Mouse (Mus musculus): ENCODE data around the gene Dnajc4. TPM values are rescaled to one million over a fixed set of nuclear protein-coding genes. Genes with fewer than 3 reads are reported as not detected.

Gene Dnajc4
- polyA plus RNA-seq, 1 experiment from 2014 or later: 23.3 TPM

GRCm38 (mm10) chr19:6972247-6972917, 20.0 kb downstream of the Dnajc4 start:
- Histone ChIP-seq H3K27me3 (replicated peaks; ENCODE audit: control insufficient read depth, insufficient read depth, low read length) (no peaks in the 10 kb centered on the region), H3K36me3 (ENCODE audit: control insufficient read depth, insufficient read depth, low read length) (peaks cover 9% of the 10 kb centered on the region), H3K9ac (ENCODE audit: low read length) (no peak overlapping the region), H3K27ac (ENCODE audit: low read depth) (peak overlapping the region; percentile 14; the same call in 1 of the 2 replicates), H3K4me2 (ENCODE audit: low read length) (no peak overlapping the region), H3K4me1 (replicated peaks; ENCODE audit: control insufficient read depth, insufficient read depth, low read length) (peaks cover 46% of the 10 kb centered on the region), H3K9me3 (ENCODE audit: control insufficient read depth, low read length) (no peaks in the 10 kb centered on the region), H3K4me3 (ENCODE audit: low read depth, low read length) (no peak overlapping the region)
- WGBS: 80% methylated on average over 13 of the region's 13 CpGs
- DNase-seq (ENCODE audit: low spot score): peak; percentile 52
- no peak for ATAC-seq (replicated peaks; ENCODE audit: low FRiP score, low TSS enrichment, low read depth)

GRCm38 (mm10) chr19:6971644-6972043, 20.7 kb downstream of the Dnajc4 start:
- DNase-seq (ENCODE audit: low spot score): peak; percentile 51
- Histone ChIP-seq H3K9ac (ENCODE audit: low read length) (no peak overlapping the region), H3K4me2 (ENCODE audit: low read length) (no peak overlapping the region), H3K4me1 (replicated peaks; ENCODE audit: control insufficient read depth, insufficient read depth, low read length) (peaks cover 46% of the 10 kb centered on the region), H3K27ac (ENCODE audit: low read depth) (0 out of 2 replicates have a peak overlapping the region, but pooled peaks have one; percentile 34), H3K36me3 (ENCODE audit: control insufficient read depth, insufficient read depth, low read length) (peaks cover 5% of the 10 kb centered on the region; the same call in 1 of the 2 replicates), H3K4me3 (ENCODE audit: low read depth, low read length) (no peak overlapping the region), H3K27me3 (replicated peaks; ENCODE audit: control insufficient read depth, insufficient read depth, low read length) (no peaks in the 10 kb centered on the region), H3K9me3 (ENCODE audit: control insufficient read depth, low read length) (no peaks in the 10 kb centered on the region)
- no peak for ATAC-seq (replicated peaks; ENCODE audit: low FRiP score, low TSS enrichment, low read depth)
- 20% methylated on average over 6 of the region's 6 CpGs for WGBS

GRCm38 (mm10) chr19:6970460-6971085, 21.8 kb downstream of the Dnajc4 start:
- peak overlapping the region; percentile 72; the same call in 1 of the 2 replicates for H3K4me3 ChIP-seq (ENCODE audit: low read depth, low read length)
- H3K27ac ChIP-seq (ENCODE audit: low read depth): peak overlapping the region; percentile 34; the same call in 1 of the 2 replicates
- peaks cover 12% of the 10 kb centered on the region for H3K36me3 ChIP-seq (ENCODE audit: control insufficient read depth, insufficient read depth, low read length)
- ATAC-seq (replicated peaks; ENCODE audit: low FRiP score, low TSS enrichment, low read depth): no peak
- H3K9ac ChIP-seq (ENCODE audit: low read length): peak overlapping the region; percentile 67; the same call in 1 of the 2 replicates
- peak overlapping the region; percentile 60 for H3K4me2 ChIP-seq (ENCODE audit: low read length)
- no peaks in the 10 kb centered on the region for H3K27me3 ChIP-seq (replicated peaks; ENCODE audit: control insufficient read depth, insufficient read depth, low read length)
- no peaks in the 10 kb centered on the region for H3K9me3 ChIP-seq (ENCODE audit: control insufficient read depth, low read length)
- WGBS: 22% methylated on average over 11 of the region's 11 CpGs
- no peak for DNase-seq (ENCODE audit: low spot score)
- peaks cover 38% of the 10 kb centered on the region for H3K4me1 ChIP-seq (replicated peaks; ENCODE audit: control insufficient read depth, insufficient read depth, low read length)

GRCm38 (mm10) chr19:6969665-6970381, 22.5 kb downstream of the Dnajc4 start:
- Histone ChIP-seq H3K36me3 (ENCODE audit: control insufficient read depth, insufficient read depth, low read length) (peaks cover 19% of the 10 kb centered on the region), H3K4me2 (ENCODE audit: low read length) (peak overlapping the region; percentile 60), H3K27me3 (replicated peaks; ENCODE audit: control insufficient read depth, insufficient read depth, low read length) (no peaks in the 10 kb centered on the region), H3K4me1 (replicated peaks; ENCODE audit: control insufficient read depth, insufficient read depth, low read length) (peaks cover 38% of the 10 kb centered on the region), H3K27ac (ENCODE audit: low read depth) (peak overlapping the region; percentile 69; the same call in 1 of the 2 replicates), H3K9me3 (ENCODE audit: control insufficient read depth, low read length) (no peaks in the 10 kb centered on the region), H3K9ac (ENCODE audit: low read length) (peak overlapping the region; percentile 67), H3K4me3 (ENCODE audit: low read depth, low read length) (peak overlapping the region; percentile 72)
- peak; percentile 64 for ATAC-seq (replicated peaks; ENCODE audit: low FRiP score, low TSS enrichment, low read depth)
- peak; percentile 92 for DNase-seq (ENCODE audit: low spot score)
- WGBS: 1% methylated on average over 54 of the region's 55 CpGs

- H3K4me1 ChIP-seq (replicated peaks; ENCODE audit: control insufficient read depth, insufficient read depth, low read length): peaks cover 38% of the 10 kb centered on the region
- ATAC-seq (replicated peaks; ENCODE audit: low FRiP score, low TSS enrichment, low read depth): no peak
- H3K27me3 ChIP-seq (replicated peaks; ENCODE audit: control insufficient read depth, insufficient read depth, low read length): no peaks in the 10 kb centered on the region
- peak overlapping the region; percentile 60 for H3K4me2 ChIP-seq (ENCODE audit: low read length)
- no peak for DNase-seq (ENCODE audit: low spot score)
- 2% methylated on average over 20 of the region's 20 CpGs for WGBS
- H3K9me3 ChIP-seq (ENCODE audit: control insufficient read depth, low read length): no peaks in the 10 kb centered on the region
- peak overlapping the region; percentile 72 for H3K4me3 ChIP-seq (ENCODE audit: low read depth, low read length)
- peak overlapping the region; percentile 69 for H3K27ac ChIP-seq (ENCODE audit: low read depth)
- H3K9ac ChIP-seq (ENCODE audit: low read length): peak overlapping the region; percentile 67
- H3K36me3 ChIP-seq (ENCODE audit: control insufficient read depth, insufficient read depth, low read length): peaks cover 25% of the 10 kb centered on the region
Observed at GRCm38 (mm10) chr19:6969291-6969664, 23.1 kb downstream of the Dnajc4 start.

GRCm38 (mm10) chr19:6968491-6969271, 23.7 kb downstream of the Dnajc4 start:
- H3K27ac ChIP-seq (ENCODE audit: low read depth): peak overlapping the region; percentile 69
- WGBS: 7% methylated on average over 15 of the region's 15 CpGs
- H3K4me2 ChIP-seq (ENCODE audit: low read length): peak overlapping the region; percentile 60
- H3K27me3 ChIP-seq (replicated peaks; ENCODE audit: control insufficient read depth, insufficient read depth, low read length): no peaks in the 10 kb centered on the region
- H3K36me3 ChIP-seq (ENCODE audit: control insufficient read depth, insufficient read depth, low read length): peaks cover 31% of the 10 kb centered on the region
- H3K9me3 ChIP-seq (ENCODE audit: control insufficient read depth, low read length): no peaks in the 10 kb centered on the region
- H3K9ac ChIP-seq (ENCODE audit: low read length): peak overlapping the region; percentile 67
- H3K4me3 ChIP-seq (ENCODE audit: low read depth, low read length): peak overlapping the region; percentile 72
- ATAC-seq (replicated peaks; ENCODE audit: low FRiP score, low TSS enrichment, low read depth) (peak; percentile 45), DNase-seq (ENCODE audit: low spot score) (peak; percentile 81)
- H3K4me1 ChIP-seq (replicated peaks; ENCODE audit: control insufficient read depth, insufficient read depth, low read length): peaks cover 38% of the 10 kb centered on the region

GRCm38 (mm10) chr19:6956461-6956860, 35.9 kb downstream of the Dnajc4 start:
- H3K4me2 ChIP-seq (ENCODE audit: low read length): no peak overlapping the region
- H3K9me3 ChIP-seq (ENCODE audit: control insufficient read depth, low read length): no peaks in the 10 kb centered on the region
- WGBS: 84% methylated on average over 10 of the region's 10 CpGs
- ATAC-seq (replicated peaks; ENCODE audit: low FRiP score, low TSS enrichment, low read depth) (no peak), DNase-seq (ENCODE audit: low spot score) (no peak)
- no peak overlapping the region for H3K27ac ChIP-seq (ENCODE audit: low read depth)
- H3K9ac ChIP-seq (ENCODE audit: low read length): no peak overlapping the region
- no peaks in the 10 kb centered on the region for H3K27me3 ChIP-seq (replicated peaks; ENCODE audit: control insufficient read depth, insufficient read depth, low read length)
- peaks cover 88% of the 10 kb centered on the region for H3K36me3 ChIP-seq (ENCODE audit: control insufficient read depth, insufficient read depth, low read length)
- H3K4me3 ChIP-seq (ENCODE audit: low read depth, low read length): no peak overlapping the region
- peaks cover 12% of the 10 kb centered on the region for H3K4me1 ChIP-seq (replicated peaks; ENCODE audit: control insufficient read depth, insufficient read depth, low read length)

- H3K27ac ChIP-seq (ENCODE audit: low read depth): no peak overlapping the region
- DNase-seq (ENCODE audit: low spot score): no peak
- peaks cover 77% of the 10 kb centered on the region for H3K36me3 ChIP-seq (ENCODE audit: control insufficient read depth, insufficient read depth, low read length)
- H3K27me3 ChIP-seq (replicated peaks; ENCODE audit: control insufficient read depth, insufficient read depth, low read length): no peaks in the 10 kb centered on the region
- no peak overlapping the region for H3K4me2 ChIP-seq (ENCODE audit: low read length)
- no peaks in the 10 kb centered on the region for H3K9me3 ChIP-seq (ENCODE audit: control insufficient read depth, low read length)
- H3K4me3 ChIP-seq (ENCODE audit: low read depth, low read length): no peak overlapping the region
- no peak for ATAC-seq (replicated peaks; ENCODE audit: low FRiP score, low TSS enrichment, low read depth)
- H3K4me1 ChIP-seq (replicated peaks; ENCODE audit: control insufficient read depth, insufficient read depth, low read length): peaks cover 12% of the 10 kb centered on the region
- 77% methylated on average over 7 of the region's 7 CpGs for WGBS
- no peak overlapping the region for H3K9ac ChIP-seq (ENCODE audit: low read length)
Observed at GRCm38 (mm10) chr19:6955424-6955823, 36.9 kb downstream of the Dnajc4 start.
